Mouse (Mus musculus) c-Kit-positive CD71-negative TER-119-negative erythroid progenitor cells, embryonic 14.5 days (primary cell): Measurements from ENCODE around the gene Lats2.
"Not testable (repeated sequence)": the region's sequence is repeated elsewhere in the genome, so short reads cannot be mapped to it uniquely, and the experiment has no call there.

Source experiments
- DNase-seq: peaks from one replicate; pipeline ENCODE4 v3.0.0-alpha.2; 2013; ENCODE audit warnings: low read depth

Lats2 gene

DNA sequence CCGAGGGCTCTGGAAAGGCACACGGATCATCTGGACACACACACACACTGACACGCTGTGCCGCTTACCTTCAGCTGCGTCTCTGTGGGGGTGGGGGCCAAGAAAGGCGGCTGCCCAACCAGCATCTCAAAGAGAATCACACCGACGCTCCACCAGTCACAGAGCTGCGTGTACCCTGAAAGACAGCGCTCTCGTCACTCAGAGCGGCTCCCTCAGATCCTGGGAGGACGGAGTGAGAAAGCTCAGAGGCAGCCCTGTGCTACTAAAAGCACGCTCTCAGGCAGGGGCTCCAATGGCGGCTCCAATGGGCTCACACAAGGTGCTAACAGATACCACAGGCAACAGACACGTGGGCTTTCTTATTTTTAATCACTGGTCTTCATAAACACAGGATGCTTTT is 63.9 kb downstream of the Lats2 start:
- DNase-seq, result no peak

DNA sequence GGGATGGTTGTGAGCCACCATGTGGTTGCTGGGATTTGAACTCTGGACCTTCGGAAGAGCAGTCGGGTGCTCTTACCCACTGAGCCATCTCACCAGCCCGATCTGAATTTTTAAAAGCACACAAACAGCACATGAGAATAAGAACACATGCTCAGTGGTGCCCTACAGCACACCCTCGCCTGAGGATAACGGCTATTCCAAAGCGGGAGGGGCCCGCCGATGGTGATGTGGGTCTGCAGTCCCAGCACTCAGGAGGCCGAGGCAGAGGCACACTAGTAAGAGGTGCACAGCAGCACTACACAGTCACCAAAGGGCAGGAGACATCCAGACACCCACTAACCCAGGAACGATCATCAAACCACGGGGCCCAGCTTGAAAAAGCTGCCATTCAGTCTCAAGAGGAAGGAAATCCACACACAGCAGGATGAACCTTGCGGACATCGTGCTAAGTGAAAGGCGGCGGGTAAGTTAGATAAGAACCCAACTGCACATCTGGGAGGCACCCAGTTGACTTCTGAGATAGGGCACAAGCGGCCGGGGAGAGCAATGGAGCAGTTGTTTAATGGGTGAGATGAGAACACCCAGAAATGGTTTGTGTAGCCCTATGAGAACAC is 65.6 kb downstream of the Lats2 start:
- peak; percentile 52 for DNase-seq

DNA sequence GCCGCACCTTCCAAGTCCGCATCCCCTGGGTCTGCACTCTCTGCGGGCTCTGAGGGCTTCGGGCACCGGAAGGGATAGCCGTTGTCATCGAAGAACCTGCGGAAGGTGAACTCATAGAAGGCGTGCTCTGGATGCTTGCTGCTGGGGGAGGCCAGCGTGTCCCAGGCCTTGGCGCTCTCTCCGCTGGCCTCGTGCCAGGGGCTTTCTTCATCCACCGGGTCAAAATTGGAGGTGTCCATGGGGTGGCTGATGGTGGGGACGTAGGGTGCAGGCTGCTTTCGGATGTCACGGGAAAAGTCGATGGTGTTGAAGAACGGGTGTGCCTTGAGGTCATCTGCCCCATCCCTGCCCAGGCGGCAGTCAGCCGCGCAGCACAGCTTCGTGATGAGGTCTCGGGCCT is 66.9 kb downstream of the Lats2 start:
- DNase-seq, result no peak

DNA sequence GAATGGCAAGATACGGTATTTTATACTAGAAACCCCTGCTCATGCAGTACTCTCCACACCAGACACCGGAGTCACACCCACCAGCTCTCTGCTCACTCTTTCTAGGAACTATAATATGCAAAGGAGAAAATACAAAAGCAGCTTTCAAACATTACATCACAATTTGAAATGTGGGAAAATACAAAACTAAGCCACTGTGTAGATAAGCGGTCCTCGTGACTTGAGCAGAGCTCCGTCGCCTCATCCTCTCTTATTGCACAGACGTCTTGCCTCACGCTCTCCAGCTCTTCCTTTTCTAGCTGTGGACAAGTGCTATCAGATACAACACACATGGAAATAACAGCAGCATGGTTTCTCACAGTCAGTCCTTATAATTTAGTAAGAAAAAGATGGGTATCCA is 67.5 kb downstream of the Lats2 start:
- DNase-seq, result no peak

DNA sequence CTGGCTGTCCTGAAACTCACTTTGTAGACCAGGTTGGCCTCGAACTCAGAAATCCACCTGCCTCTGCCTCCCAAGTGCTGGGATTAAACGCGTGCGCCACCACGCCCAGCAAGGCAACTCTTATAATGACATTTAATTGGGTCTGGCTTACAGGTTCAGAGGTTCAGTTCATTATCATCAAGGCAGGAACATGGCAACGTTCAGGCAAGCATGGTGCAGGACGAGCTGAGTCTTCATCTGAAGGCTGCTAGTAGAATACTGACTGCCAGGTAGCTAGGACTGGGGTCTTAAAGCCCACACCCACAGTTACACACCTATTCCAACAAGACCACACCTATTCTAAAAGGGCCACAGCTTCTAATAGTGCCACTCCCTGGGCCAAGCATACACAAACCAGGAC is 70.1 kb downstream of the Lats2 start:
- not testable (repeated sequence) for DNase-seq

DNA sequence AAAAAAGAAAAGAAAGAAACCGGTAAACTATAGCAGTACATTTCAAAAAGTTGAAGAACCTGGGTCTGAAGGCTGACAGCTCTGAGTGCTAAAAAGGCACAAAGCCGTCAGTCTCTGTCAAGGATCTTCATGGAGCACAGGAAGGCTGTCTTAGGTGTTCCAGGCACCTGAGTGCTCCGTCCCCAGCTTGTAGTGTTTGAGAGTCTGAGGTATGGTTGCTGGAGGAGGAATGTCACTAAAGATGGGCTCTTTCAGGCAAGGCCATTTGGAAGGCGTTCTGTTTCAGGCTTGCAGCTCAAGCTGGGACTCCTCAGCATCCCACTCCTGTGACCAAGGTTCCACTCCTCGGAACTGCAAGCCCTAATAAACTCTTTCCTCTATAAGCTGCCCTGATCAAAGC is 70.7 kb downstream of the Lats2 start:
- no peak for DNase-seq

DNA sequence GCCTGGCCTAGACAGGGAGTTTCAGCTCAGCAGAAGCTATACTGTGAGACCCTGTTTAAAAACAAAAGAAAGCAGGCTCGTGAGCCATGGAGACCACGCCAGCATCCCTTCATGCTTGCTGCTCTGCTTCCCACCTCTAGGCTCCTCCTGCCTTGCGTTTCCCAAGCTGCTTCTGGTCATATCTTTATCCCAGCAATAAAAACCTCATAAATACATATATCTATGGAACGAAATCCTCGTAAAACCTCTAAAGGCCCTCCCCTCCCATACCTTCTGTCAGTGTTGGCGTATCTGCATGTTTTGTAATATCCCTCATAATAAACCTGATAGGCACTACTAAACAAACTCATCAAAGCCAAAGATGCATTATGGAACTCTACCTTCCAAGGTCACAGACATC is 71.5 kb downstream of the Lats2 start:
- DNase-seq, result no peak

DNA sequence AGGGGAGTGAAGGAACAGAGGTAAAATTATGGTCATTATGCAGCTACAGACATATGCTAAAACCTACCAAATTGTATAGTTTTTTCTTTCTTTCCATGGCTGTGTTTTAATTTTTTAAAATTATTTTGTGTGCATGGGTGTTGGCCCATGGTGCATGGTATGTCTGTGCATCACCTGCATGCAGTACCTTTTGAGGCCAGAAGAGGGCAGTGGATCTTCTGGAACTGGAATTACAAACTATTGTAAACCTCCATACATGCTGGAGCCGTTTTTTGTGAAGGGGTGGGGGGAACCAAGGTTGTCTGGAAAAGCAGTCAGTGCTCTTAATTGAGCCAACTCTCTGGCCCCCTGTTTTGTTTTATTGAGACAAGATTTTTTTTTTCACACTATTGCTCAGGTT is 73.6 kb downstream of the Lats2 start:
- peak; percentile 65 for DNase-seq

DNA sequence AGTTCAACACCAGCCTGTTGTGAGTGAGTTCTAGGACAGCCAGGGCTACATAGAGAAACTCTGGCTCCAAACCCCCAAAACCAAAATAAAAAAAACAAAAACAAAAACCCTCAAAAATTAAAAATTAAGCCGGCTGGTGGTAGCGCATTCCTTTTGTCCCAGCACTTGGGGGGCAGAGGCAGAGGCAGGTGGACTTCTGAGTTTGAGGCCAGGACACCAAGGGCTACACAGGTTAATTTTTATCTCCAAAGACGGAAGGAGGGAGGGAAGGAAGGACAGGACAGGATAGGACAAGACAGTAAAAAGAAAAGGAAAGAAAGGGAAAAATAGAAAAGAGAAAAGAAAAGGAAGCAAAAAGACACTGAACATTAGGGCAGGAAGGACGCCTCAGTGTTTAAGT is 75.4 kb downstream of the Lats2 start:
- no peak for DNase-seq

DNA sequence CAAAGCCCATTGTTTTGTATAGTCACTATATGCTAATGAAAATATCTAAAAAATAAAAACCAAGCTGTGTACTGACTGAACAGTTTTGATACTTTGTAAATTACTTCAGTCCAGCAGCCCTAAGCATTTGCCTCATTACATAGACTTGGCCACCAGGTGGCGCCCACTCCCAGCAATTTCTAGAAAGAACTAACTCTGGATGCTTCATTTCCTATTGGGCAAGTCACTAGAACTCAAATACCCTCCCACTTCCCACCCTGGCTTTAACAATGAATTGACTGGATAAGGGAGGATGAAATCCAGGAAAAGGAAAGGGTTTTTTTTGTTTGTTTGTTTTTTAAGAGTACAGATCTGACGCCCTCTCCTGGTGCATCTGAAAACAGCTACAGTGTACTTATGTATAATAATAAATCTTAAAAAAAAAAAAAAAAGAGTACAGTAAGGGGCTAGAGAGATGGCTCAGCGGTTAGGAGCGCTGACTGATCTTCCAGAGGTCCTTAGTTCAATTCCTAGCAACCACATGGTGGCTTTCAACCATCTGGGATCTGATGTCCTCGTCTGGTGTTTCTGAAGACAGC is 78.1 kb downstream of the Lats2 start:
- DNase-seq, result peak; percentile 81

DNA sequence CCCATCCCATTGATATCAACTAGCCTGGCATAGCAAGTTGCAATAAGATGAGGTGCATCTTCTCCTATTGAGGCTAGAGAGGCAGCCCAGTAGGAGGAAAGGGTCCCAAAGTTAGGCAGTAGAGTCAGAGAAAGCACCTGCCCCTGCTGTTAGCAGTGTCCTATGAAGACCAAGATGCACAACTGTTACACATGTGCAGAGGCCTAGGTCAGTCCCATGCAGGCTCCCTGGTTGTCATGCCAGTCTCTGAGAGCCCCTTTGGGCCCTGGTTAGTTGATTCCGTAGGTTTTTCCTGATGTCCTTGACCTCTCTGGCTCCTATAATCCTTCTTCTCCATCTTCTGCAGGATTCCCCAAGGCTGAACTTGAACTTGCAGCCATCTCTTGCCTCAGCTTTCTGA is 78.7 kb downstream of the Lats2 start:
- no peak for DNase-seq

DNA sequence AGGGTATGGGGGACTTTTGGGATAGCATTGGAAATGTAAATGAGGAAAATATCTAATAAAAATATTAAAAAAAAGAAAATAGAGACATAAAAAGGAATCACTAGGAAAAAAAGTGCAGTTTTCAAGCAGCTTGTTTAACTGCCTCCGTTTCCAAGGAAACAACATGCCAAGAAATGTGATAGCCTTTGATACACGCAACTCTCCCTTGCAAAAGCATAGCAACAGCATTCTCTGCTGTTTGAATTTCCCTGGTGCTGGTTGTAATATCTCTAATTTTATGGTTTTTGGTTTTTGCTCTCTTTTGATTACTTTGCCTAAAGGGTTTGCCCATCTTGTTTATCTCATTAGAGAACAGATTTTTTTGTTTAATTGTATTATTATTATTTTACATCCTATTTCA is 82.7 kb downstream of the Lats2 start:
- DNase-seq, result no peak

DNA sequence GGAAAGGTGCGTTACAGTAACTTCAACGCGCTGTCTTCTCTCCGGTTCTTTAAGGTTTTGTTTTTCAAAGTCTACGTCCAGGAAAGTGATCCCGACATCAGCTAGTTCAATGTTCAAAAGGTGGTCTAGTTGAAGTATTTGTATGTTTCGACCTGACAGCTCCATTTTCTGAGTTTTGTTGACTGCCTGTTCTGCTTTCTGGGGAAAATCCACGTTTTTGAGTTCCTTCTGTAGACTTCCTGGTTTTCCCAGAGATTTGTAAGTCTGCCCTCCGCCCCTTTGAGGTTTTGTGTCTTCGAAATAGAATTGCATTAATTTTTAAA is 92.6 kb downstream of the Lats2 start:
- no peak for DNase-seq

DNA sequence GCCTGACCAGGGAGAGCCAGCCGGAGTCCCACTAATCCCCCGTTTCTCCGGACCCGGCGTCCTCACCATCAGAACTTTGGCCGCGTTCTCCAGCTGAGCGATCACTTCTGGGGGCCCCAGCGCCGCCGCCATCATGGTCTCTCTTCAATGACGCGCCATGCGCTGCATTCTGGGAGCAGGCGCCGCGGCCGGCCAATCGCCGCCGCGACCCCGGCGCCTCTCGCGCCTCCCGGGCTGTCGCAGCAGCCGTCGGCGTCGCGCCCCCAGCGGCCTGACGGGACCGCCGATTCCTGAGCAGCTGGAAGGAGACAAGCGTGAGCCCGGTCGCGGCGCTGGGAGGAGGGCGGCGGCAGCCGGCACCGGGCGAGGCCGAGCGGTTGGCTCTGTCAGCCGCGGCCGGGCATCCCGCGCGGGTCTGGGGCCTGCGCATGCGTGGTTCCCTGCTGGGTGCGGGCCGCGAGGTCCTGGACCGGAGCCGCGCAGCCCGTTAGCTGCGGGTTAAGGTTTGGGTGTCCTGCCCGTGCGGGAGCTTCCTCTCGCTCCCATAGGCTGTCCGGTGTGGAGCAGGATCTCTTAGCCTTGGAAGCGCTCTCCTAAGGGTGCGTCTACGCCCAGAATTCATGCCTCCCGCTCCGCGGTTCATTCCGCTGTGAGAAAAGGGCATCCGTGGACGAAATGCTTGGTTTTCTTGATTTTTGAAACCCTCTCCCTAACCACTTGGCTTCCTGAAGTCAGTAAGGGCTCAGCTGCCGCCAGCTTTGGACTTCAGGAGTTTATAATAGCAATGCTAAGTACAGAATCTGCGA is 93.2 kb downstream of the Lats2 start, which contains the start of gene Xpo4:
Gene Xpo4, minus strand, starts transcription at position 609 of the 806 bp plus-strand sequence.
- peak; percentile 71 for DNase-seq

DNA sequence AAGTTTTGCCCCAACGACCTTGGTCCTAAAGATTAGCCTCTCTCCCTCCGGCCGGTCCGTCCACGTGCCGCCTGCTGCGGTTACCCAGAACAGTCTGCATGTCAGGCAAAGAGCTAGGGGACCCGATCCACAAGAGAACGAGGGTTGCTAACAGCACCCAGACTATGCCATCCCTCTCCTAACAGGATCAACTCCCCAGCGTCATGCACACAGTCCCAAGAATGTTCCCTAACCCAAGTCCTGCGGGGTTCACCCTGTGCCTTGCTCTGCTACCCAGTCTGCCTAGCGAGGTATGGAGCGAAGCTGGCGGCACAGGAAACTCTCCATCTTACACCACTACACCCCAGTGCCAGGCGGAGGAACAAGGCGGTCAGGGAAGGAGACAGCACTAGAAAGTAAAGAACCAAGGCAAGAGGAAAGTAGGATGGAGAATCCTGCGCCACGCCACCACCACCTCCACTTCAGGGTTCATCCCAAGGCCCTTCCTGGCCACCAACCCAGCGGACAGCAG is 93.8 kb downstream of the Lats2 start:
- no peak for DNase-seq

DNA sequence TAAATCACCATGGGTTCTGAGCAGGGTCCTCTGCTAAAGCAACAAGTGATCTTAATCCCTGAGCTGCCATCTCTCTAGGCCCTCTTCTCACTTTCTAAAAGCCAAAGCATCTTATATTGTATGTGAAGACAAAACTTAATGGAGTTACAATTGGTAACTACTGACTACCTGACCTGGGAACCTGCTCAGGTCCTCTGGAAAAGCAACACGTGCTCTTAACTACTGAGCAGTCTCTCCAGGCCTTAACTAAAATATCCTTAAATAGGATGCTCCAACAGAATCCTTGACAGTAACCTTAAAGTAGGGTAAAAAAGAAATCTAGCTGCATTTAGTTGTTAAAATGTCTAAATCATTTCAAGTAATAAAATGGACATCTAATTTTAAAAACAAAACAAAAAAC is 94.6 kb downstream of the Lats2 start:
- DNase-seq, result no peak

DNA sequence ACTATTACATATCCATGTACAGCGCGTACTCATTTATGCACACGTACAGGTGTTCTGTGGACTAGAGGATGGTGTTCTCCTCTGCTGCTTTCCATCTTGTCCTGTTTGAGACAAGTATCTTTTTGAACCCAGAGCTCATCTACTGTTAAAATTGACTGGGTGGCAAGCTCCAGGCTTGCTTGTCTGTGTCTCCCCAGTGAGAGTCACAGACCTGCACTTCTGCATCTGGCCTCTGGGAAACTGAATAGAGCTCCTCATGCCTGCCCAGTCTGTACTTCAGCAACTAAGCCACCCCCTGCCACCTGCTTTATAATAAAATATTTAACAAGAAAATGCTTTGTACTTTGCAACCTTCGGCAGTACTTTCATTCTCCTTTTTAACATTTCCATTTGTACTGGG is 99.9 kb downstream of the Lats2 start:
- DNase-seq, result no peak

DNA sequence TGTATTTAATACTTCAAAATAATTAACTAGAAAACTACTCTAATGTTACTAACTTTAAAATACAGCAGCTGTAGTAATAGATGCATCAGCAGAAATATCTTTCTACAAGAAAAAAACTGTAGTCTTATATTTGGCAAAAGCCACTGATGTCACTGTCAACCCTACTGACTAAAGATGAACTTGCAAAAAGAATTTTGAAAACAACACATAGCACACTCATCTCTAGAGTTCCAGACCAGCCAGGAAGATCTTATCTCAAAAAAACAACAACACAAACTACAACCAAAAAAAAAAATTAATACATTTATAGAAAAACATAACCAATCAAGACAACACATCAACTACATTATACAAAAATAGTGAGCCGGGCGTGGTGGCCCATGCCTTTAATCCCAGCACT is 100.7 kb downstream of the Lats2 start:
- DNase-seq, result no peak

DNA sequence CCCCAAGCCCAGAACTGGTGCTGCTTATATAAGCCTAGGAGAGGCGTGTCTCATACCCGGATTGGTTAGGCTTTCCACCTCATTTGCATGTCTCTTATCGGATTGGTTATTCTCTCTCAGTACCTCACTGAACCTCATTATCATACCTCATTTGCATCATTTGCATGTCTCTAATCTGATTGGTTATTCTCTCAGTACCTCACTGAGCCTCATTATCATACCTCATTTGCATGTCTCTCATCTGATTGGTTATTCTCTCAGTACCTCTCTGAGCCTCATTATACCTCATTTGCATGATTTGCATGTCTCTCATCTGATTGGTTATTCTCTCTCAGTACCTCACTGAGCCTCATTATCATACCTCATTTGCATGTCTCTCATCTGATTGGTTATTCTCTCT is 101.7 kb downstream of the Lats2 start:
- not testable (repeated sequence) for DNase-seq

DNA sequence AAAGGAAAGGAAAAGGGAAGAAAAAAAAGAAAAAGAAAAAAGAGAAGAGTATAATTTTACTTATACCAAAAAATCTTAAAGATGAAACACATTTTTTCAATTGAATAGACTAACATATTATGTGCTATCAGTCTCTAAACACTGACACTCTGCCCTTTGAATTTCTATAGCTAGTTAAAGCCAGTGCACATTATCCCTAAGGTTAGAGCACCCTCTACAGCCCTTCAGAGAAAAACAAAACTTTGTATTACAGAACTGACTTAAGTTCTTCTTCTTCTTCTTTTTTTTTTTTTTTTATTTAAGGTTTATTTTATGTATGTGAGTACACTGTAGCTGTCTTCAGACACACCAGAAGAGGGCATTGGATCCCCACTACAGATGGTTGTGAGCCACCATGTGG is 108.7 kb downstream of the Lats2 start:
- DNase-seq, result no peak

DNA sequence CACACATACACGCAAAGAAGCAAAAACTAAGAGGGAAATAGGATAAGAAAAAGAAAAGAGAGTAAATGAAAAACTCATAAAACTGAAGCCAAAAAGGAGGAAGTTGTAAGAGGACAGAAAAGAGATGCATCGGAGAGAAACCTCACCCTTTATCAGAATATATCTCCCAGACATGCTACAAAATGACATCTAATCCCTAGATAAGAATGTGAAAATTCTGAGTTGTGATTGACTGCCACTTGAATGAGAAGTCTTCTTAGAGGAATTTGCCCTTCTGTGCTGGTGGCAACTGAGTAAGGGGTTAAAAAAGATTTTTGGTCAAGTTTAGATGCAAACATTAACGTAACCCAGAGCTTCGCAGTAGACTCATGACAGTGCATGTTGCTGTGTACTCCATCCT is 112.0 kb downstream of the Lats2 start:
- no peak for DNase-seq
